Mouse (Mus musculus) mouse embryonic stem cell (cell line): ENCODE results near the gene Rcc2.

Experiments used
- in situ Hi-C, 2 experiments: fragments of 300-500 bp; cut with MboI; formaldehyde crosslinking; loops; 1 replicate in 1 of 2; 3 replicates in 1 of 2; pipeline ENCODE4 v1.14.3; 2019 to 2020; ENCODE audit warnings: low sequenced_read_pairs in 2 of 2, low pct_unique_long_range_greater_than_20kb in 1 of 2, mixed read lengths in 1 of 2; ENCODE audit not compliant: unreplicated experiment in 1 of 2

Rcc2 gene

DNA sequence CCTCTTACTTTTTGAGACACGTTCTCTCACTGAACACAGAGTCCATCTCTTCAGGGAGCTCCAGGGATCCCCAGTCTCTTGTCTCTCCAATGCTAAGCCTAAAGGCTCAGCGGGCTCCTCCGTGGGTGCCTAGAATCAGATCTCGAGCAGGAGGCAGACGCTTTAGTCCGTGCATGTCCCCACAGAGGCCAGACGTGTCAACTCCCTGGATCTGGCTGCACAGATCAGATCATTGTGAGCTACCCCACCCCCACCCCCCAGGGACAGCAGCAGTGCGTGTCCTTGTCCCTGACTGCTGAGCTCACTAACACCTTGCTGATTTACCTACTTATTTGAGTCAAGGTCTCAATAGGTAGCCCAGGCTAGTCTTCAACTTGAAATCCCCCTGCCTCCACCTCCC is 16.7 kb upstream of the Rcc2 start:
- in situ Hi-C loops: no loop called here

DNA sequence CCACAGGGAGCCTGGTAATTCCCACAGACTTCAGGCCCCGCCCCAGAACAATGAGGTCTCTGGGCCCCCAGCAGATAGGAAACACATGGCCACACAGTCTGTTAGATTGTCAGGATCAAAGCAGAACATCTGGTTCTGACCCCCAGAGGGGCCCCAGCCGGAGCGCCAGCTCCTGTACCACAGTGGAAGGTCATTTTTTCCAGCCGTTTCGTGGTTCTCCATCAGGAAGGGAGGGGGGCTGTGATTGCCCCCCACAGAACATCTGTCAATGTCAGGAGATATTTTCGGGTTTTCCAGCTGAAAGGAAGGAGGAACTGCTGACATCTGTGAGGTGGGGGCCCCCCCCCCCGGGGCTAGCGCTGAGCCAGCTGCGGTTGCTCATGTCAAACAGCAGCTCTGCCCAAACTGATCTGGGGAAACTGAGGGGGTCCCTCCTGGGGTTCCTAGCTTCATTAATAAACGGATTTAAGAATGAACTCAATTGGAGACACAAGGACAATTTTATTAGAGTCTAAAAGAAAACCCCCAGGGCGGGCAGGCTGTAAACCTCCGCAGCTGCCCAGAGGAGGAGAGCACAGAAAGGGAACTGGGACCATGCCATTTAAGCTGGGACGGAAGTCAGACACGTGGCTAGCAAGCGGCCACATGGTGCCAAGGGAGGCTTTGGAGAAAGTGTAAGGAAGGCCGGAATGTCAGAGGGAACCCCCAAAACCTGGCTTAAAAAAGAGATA is 16.0 kb upstream of the Rcc2 start:
- in situ Hi-C loops: no loop called here

DNA sequence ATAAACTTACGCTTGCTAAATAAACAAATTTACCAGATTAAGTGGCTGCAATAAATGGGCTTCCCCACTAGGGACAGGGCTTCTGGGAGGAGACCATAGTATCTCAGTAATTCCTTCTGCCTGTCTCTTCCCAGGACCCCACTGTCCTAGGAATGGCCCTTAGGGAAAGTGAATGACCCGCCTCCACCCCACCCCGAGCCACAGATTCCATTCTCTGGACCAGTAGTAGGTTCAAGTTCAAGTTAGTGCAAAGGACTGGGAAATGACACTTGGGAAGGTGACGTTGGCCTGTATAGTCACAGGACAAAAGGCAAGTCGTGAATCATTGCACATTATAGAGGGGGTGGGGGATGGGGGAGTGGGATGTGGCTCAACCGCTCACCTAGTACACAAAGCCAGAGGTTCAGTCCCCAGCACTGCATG is 15.4 kb upstream of the Rcc2 start:
- in situ Hi-C loops: no loop called here

DNA sequence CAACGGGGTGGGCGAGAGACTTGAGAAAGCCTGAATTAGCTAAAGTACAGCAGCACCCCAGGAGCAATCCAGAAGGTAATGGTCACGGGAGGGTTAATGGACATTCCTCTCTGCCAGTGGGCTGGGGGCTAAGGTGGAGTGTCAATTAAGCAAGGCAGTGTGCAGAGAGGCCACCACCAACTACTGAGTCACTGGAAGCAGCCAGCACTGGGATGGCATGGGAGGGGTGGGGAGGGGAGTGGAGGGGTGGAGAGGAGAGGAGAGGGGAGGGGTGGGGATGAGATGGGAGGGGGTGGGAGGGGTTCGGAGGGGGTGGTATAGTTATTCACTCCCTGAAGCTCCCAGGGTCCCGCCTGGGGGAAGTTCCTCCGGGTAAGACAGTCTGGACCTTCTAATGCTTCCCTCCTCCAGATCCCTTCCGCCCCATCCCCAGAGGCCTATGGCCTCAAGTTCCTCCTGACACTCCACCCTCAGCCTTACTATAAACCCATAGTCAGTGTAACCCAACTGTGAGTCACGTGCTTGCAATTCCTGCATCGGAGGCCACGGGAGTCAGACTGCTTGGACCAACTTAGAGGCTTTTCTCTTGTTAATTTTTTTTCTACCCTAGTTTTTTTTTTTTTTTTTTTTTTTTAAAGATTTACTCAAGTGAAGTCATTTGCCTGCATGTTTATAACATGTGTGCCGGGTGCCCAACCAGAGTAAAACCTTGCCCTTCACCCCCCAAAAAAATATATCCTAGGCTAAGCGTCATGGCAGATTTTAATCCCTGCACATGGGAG is 12.1 kb upstream of the Rcc2 start:
- in situ Hi-C loops: no loop called here

DNA sequence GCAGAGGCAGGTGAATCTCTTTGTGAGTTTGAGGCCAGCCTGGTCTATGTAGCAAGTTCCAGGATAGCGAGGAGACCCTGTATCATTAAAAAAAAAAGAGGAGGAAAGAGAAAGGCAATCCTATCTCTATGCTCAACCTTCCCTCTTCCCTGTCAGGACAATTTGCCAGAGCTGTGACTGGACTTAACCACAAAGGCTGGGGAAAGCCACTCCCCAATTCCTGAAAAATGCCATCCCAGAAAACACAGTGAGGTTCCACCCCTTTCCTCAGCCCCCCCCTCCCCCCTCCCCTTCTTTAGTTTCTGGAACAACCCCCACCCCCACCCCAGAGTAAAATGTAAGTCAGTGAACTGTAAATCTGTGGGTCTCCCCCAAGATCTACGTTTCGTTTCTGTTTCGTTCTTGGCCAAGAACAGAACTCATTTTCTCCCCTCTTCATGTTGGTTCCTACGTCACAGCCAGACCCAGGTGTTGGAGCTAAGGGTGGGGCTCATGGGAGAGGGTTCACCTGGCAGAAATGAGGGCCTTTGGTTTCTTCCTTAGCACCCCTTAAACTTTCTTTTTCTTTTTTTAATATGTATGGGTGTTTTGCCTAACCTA is 11.4 kb upstream of the Rcc2 start:
- in situ Hi-C loops: no loop called here

DNA sequence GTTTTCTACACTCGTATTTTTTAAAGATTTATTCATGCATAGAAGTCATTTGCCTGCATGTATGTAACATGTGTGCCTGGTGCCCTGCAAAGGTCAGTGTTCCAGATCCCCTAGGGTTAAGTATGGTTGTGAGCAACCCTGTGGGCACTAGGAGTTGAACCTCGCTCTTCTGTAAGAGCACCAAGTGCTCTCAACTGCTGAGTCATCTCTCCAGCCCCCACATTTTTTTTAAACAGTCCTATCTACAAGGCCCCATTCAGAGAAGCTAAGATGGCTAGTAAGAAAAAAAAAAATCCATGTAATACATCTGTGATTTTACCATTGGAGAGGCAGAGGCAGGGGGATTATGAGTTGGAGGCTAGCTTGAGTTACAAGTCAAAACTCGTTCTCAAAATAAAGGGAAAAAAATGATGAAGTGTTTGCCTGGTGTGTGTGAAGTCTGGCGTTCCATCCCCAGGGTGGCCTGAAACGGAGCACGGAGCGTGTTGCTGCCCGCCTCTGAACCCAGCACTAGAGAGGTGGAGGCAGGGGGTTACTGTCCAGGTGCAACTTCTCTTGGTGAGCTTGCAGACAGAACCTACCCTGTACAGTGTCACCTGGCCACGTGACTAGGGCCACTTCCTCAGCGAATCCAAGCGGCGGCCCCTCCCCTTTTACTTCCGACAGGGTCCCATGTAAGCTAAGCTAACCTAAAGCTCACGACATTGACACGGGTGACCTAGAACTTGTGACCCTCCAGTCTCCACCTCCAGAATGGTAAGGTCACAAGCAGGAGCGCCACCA is 10.3 kb upstream of the Rcc2 start:
- in situ Hi-C loops: no loop called here

DNA sequence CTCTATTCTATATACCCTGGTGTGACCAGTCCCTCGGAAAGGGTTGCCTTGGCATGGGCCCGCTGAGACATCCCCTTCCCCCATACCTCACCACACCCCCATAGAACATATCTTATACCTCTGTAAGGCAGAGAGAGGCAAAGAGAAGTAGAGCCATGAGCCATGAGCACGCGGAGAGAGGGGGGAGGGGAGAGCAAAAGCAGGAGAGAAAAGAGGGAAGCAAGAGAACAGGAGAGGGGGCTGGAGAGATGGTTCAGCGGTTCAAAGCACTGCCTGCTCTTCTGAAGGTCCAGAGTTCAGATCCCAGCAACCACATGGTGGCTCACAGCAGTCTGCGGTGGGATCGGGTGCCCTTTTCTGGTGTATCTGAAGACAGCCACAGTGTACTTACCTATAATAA is 8.9 kb upstream of the Rcc2 start:
- in situ Hi-C loops: no loop called here

DNA sequence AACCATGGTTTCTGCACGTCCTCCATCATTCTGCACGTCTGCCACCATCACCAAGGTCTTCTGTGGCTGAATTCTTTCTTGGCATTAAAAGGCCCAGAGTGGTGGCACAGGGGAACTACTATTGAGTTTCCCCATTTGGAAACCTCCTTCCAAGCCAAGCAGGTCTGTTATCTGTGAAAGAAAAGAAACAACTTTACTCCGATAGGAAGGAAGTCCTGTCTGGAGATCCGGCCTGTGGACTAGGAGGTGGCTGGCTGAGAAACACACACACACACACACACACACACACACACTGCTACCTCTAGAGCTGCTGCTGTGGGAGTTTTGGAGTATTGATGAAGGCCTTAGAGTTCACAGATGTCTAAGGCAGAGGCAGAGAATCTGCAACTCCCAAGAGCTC is 6.8 kb upstream of the Rcc2 start:
- in situ Hi-C loops: no loop called here

DNA sequence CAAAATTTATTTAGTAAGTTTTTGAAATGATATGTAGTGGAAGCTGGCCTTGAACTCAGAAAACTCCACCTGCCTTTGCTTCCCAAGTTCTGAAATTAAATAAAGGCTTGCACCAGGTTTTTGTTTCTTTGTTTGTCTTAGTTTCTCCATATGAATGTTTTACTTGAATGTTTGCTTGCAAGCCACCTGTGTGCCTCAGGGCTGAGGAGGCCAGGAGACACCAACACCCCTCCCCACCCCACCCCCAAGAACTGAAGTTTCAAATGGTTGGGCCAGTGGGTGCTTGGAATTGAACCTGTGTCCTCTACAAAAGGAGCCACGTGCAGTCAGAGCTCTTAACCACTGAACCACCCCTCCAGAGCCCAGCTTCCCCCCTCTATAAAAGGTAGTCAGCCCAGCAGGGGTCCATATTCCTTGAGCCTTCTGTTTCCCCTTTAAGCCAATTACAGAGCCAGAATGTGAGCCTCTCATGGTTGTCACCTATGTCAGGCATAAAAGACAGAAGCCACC is 5.7 kb upstream of the Rcc2 start:
- in situ Hi-C loops: no loop called here

DNA sequence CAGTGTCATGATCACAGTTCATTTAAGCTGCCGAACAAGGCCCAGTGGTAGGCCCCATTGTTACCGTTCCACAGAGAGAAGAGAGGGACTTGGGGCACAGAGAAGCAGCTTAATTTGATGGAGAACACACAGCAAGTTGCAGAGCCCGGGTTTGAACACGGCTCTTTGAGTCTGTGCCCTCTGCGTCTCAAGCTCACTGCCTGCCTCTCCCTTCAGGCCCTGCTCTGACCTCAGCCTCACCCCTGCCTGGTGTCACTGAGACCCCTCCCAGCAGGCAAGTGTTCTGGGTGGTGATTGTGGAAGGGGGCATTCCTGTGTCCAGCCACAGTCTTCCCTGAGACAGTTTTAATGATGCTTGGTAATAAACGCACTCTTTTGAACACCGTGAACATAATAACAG is 5.2 kb upstream of the Rcc2 start:
- in situ Hi-C loops: no loop called here

DNA sequence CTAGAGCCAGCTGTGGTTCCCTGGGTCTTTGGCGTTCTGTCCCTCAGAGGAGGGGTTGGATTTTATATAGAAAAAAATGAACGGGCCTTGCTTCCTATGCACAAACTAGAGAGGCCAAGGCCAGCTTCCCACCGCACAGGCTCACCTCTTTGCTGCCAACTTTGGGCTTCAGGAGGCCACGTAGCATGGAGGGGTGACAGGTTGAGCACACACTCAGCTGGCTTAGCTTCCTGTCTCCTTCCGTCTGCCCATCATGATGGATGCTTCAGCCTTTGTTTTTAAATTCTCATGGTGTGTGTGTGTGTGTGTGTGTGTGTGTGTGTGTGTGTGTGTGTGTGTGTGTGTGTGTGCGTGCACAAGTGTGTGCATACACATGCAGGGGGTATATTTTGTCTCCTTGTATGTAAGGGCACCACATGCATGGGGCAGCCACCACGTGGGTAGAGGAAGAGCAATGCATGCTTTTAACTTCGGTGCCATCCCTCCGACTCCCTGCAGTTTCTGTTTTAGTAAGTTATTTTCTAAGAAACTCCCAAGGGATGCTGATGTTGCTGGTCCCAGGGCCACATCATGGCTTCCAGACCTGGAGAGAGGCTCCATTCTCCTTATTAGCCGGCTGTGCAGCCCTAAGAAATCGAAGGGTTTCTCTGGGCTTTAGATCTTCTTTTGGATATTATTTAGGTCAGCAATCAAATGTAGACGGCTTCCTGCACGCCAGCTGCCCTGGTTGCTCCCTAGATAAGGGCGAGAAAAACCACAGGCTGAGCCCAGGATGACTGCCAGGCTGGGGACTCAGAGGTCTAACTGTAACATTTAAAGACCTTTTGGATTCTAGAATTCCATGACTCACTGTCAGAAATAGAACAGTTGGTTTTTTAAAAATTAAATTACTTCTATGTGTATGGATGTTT is 4.4 kb upstream of the Rcc2 start:
- in situ Hi-C loops: no loop called here

DNA sequence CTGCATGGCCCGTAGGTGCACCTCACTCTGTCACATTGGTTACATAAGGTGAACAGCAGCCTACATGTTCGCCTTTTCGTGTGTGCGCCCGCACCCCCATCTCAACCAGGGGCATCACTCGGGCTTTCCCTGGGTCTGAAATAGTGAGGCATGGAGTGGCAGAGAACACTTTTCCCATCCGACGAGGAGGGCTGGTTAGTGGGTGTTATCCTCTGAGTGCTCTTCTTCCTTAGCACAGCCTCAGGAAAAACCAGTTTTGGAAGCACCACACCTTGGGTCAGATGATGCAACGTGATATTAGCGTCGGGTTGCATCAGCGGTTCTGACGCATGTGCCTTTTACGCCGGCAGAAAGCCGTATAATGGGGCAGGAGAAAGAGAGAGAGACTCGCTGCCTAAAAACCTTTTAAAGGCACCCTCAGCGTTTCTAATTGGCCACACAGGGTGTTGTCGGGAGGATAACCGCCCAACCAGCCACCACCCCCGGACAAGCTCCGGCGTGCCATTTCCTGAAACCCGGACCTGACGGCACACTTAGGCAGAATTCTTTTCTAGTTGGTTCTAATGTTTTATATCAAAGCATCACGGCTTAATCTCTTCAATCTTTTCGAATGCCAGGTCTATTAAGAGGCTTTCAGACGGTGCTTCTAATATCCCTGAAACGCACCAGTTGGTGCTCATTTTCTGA is 757 bp upstream of the Rcc2 start:
- in situ Hi-C loops: no loop called here

DNA sequence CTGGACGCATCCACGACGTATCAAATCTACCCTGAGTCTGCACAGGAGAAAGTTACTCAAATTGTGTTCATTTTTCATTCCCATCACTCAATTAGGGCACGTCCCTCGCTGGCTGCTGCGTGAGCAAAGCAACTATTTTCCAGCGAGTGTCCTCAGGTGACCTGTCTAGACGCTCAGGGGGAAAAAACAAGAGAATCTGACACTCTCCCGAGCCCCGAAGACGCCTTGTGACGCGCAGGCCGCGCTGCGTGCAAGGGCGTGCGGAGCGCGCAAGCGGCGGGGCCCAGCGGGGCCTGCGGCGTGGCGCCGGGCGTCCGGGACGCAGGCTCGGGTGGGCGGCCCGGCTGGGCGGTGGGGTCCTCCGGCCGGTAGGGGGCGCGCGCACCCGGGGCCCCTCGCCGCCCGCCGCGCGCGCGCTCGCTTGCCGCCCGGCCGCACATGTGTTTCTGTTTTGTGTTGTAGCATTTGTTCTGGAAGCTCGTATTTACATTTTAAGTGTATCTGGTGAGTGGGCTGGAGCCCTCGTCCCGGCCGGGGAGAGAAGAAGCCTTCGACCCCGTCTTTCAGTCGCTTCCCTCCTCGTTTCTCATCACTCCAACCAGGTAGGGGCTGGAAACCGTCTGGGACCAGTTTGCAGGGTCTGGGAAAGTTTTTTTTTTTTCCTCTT is 841 bp downstream of the Rcc2 start:
- in situ Hi-C loops: no loop called here

DNA sequence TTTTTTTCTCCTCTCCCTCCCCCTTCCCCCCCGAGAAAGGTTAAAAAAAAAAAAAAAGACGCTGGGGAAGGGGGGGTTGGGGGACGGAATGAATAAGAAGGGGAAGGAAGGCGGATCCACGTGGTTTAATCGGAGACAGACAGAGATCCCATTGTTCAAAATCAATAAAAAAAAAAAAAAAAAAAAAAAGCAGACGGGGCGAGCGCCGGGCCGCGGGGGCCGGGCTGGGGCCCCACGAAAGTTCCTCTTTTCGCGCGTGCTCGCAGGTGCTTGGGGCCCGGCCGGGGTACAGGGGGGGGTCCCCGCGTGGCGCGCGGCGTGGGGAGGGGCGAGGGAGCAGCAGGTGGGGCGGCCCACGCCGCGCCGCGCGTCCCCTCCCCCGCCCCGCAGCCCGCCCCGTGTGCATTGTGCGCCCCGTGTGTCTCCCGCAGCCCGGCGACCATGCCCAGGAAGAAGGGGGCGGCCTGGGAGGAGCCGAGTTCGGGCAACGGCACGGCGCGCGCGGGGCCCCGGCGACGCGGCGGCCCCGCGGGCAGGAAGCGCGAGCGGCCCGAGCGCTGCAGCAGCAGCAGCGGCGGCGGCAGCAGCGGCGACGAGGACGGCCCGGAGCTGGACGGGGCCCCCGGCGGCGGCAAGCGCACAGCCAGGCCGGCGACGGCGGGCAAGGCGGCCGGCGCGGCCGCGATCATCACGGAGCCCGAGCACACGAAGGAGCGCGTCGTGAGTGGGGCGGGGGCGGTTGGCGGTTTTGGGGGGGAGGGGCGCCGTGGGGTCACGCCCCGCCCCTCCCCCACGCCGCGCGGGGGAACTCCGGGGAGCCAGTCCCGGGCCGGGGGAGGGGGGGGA is 1.6 kb downstream of the Rcc2 start:
- in situ Hi-C loops: no loop called here

DNA sequence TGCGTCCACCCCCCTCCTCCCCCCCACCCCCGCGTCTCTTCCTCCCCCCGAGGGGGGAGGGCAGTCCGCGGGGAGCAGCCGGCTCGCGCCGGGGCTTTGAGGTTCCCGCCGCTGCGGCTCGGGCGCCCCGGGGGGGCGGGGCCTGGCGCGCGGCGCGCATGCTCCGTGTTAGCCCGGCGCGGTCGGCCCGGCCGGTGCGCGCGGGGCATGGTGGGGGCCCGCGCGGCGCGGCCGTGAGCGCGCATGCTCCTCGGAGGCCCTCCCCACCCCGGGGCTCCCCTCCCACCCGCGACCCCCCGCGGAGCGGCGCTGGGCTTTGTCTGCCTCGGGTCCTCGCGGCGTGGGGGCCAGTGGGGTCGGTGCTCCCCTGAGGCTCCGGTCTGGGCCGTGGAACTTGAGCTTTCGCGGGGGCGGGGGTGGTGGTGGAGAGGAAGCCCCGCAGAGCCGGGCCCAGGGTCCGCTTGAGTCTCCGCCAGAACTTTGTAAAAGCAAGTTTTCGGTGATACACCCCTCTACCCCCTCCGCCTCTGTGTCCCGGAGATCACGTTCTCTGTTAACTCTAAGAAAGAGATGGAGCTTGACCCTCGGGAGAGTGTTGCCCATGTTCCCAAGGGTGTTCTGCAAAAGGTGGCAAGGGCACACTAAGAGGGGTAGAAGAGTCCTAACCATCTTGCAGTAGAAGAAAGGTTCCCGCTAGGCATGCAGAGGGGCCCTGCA is 2.4 kb downstream of the Rcc2 start:
- in situ Hi-C loops: no loop called here

DNA sequence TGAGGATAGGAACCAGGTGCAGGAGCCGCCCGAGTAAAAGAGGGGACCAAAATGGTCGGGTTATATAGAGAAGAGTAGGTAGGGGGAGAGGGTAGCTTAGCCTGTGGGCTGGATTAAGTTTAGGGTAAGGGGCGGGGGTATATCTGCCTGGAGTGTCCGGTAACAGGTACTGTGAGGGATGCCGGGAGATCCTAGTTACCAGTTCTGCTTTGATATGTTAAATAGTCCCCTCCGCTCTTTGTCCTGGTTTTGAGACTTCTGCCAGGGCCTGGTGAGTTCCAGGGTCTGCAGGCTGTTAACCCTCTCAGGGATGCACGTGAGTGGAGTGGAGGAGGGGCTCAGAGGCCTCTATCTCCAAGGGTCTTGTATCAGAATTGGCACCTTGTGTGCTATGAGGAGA is 3.3 kb downstream of the Rcc2 start:
- in situ Hi-C loops: no loop called here
